Mouse (Mus musculus) embryonic facial prominence, embryonic 12.5 days (tissue): Measurements from ENCODE around the gene Tgfbr2. TPM values are rescaled to one million over a fixed set of nuclear protein-coding genes. Genes with fewer than 3 reads are reported as not detected.
"Not testable (repeated sequence)": the region's sequence is repeated elsewhere in the genome, so short reads cannot be mapped to it uniquely, and the experiment has no call there.

Experiments
- ATAC-seq: fragments of 200-750 bp; cut with Nextera tagmentation; 2 replicates; pipeline ENCODE4 v1.8.0; 2017; ENCODE audit not compliant: insufficient number of reproducible peaks, insufficient read depth, low FRiP score, low TSS enrichment
- H3K27ac ChIP-seq: fragments of 300-500 bp; sonication (generic); 2 replicates; pipeline ENCODE4 v1.5.1; 2016; ENCODE audit warnings: mild to moderate bottlenecking
- H3K27me3 ChIP-seq: fragments of 300-500 bp; sonication (generic); 2 replicates; pipeline ENCODE4 v1.6.1; 2016; ENCODE audit warnings: mild to moderate bottlenecking, moderate library complexity
- H3K36me3 ChIP-seq: fragments of 300-500 bp; sonication (generic); 2 replicates; pipeline ENCODE4 v1.6.1; 2016; ENCODE audit warnings: mild to moderate bottlenecking
- H3K4me1 ChIP-seq: fragments of 300-500 bp; sonication (generic); 2 replicates; pipeline ENCODE4 v1.6.1; 2016
- H3K4me2 ChIP-seq: fragments of 300-500 bp; sonication (generic); replicated peaks from 2 replicates; pipeline ENCODE4 v1.6.1; 2016; ENCODE audit warnings: mild to moderate bottlenecking, moderate library complexity
- H3K4me3 ChIP-seq: fragments of 300-500 bp; sonication (generic); 2 replicates; pipeline ENCODE4 v1.5.1; 2016; ENCODE audit warnings: mild to moderate bottlenecking
- H3K9ac ChIP-seq: fragments of 300-500 bp; sonication (generic); 2 replicates; pipeline ENCODE4 v1.6.1; 2016; ENCODE audit warnings: mild to moderate bottlenecking, moderate library complexity
- H3K9me3 ChIP-seq: fragments of 300-500 bp; sonication (generic); 2 replicates; pipeline ENCODE4 v1.6.1; 2016; ENCODE audit warnings: mild to moderate bottlenecking, moderate library complexity
- WGBS: fragments of 180-500 bp; shearing (Covaris S2); methylation state at CpG from one replicate; pipeline ENCODE4 v1.1.7; 2016; 5-methylcytosine and 5-hydroxymethylcytosine counted together
- polyA plus RNA-seq: library from polyadenylated mRNA; unstranded; fragments of >200 nt; fragmentation: Nextera tagmentation; extraction: Ambion mirVana; gene quantifications from 2 replicates; pipeline ENCODE4 v1.2.1, GENCODE M21; 2016

Tgfbr2 gene
- polyA plus RNA-seq, 1 experiment from 2014 or later, result 28.7 TPM

GRCm38 (mm10) chr9:116084324-116084931 lies 90.7 kb downstream of the Tgfbr2 start:
- Histone ChIP-seq H3K4me3 (no peak overlapping the region), H3K27me3 (no peaks in the 10 kb centered on the region), H3K27ac (no peak overlapping the region), H3K4me1 (no peaks in the 10 kb centered on the region), H3K9ac (no peak overlapping the region), H3K4me2 (no peak overlapping the region), H3K36me3 (no peaks in the 10 kb centered on the region), H3K9me3 (no peaks in the 10 kb centered on the region)
- 89% methylated on average over 12 of the region's 12 CpGs for WGBS
- ATAC-seq, result no peak

GRCm38 (mm10) chr9:116083726-116084323 lies 91.3 kb downstream of the Tgfbr2 start:
- no peak for ATAC-seq
- Histone ChIP-seq H3K4me1 (no peaks in the 10 kb centered on the region), H3K4me2 (no peak overlapping the region), H3K4me3 (no peak overlapping the region), H3K27me3 (no peaks in the 10 kb centered on the region), H3K9ac (no peak overlapping the region), H3K9me3 (no peaks in the 10 kb centered on the region), H3K27ac (no peak overlapping the region), H3K36me3 (no peaks in the 10 kb centered on the region)
- WGBS, result 89% methylated on average over 8 of the region's 8 CpGs

GRCm38 (mm10) chr9:116083300-116083699 lies 91.9 kb downstream of the Tgfbr2 start:
- ATAC-seq, result no peak
- Histone ChIP-seq H3K4me2 (no peak overlapping the region), H3K4me3 (no peak overlapping the region), H3K27me3 (no peaks in the 10 kb centered on the region), H3K4me1 (no peaks in the 10 kb centered on the region), H3K36me3 (no peaks in the 10 kb centered on the region), H3K9me3 (no peaks in the 10 kb centered on the region), H3K9ac (no peak overlapping the region), H3K27ac (no peak overlapping the region)
- 90% methylated on average over 5 of the region's 5 CpGs for WGBS

- Histone ChIP-seq H3K9ac (no peak overlapping the region), H3K36me3 (no peaks in the 10 kb centered on the region), H3K4me1 (no peaks in the 10 kb centered on the region), H3K4me2 (no peak overlapping the region), H3K9me3 (no peaks in the 10 kb centered on the region), H3K27me3 (no peaks in the 10 kb centered on the region), H3K27ac (no peak overlapping the region), H3K4me3 (no peak overlapping the region)
- WGBS, result 77% methylated on average over 4 of the region's 4 CpGs
- no peak for ATAC-seq
These were observed 93.4 kb downstream of the Tgfbr2 start for GRCm38 (mm10) chr9:116081781-116082180.

- Histone ChIP-seq H3K27ac (no peak overlapping the region), H3K4me1 (no peaks in the 10 kb centered on the region), H3K9ac (no peak overlapping the region), H3K4me3 (no peak overlapping the region), H3K27me3 (no peaks in the 10 kb centered on the region), H3K9me3 (no peaks in the 10 kb centered on the region), H3K36me3 (no peaks in the 10 kb centered on the region), H3K4me2 (no peak overlapping the region)
- ATAC-seq, result no peak
- WGBS, result 89% methylated on average over 2 of the region's 2 CpGs
These were observed 97.7 kb downstream of the Tgfbr2 start for GRCm38 (mm10) chr9:116077419-116077818.

- no peaks in the 10 kb centered on the region for H3K36me3 ChIP-seq
- H3K27me3 ChIP-seq, result no peaks in the 10 kb centered on the region
- no peak overlapping the region for H3K4me2 ChIP-seq
- H3K4me1 ChIP-seq, result no peaks in the 10 kb centered on the region
- no peak for ATAC-seq
- H3K9me3 ChIP-seq, result no peaks in the 10 kb centered on the region
- H3K27ac ChIP-seq, result no peak overlapping the region
- H3K9ac ChIP-seq, result no peak overlapping the region
- 63% methylated on average over 2 of the region's 2 CpGs for WGBS
- no peak overlapping the region for H3K4me3 ChIP-seq
These were observed 98.2 kb downstream of the Tgfbr2 start for GRCm38 (mm10) chr9:116076946-116077345.

GRCm38 (mm10) chr9:116076163-116076562 lies 99.0 kb downstream of the Tgfbr2 start:
- no peak overlapping the region for H3K4me3 ChIP-seq
- ATAC-seq, result no peak
- H3K9me3 ChIP-seq, result no peaks in the 10 kb centered on the region
- no peak overlapping the region for H3K4me2 ChIP-seq
- no peaks in the 10 kb centered on the region for H3K36me3 ChIP-seq
- H3K4me1 ChIP-seq, result no peaks in the 10 kb centered on the region
- no peaks in the 10 kb centered on the region for H3K27me3 ChIP-seq
- no peak overlapping the region for H3K9ac ChIP-seq
- no peak overlapping the region for H3K27ac ChIP-seq
- WGBS, result 72% methylated on average over 4 of the region's 4 CpGs

GRCm38 (mm10) chr9:116071561-116071960 lies 103.6 kb downstream of the Tgfbr2 start:
- not testable (repeated sequence) for H3K4me1 ChIP-seq, H3K27ac ChIP-seq, H3K27me3 ChIP-seq, H3K9ac ChIP-seq, H3K4me3 ChIP-seq, H3K9me3 ChIP-seq, H3K36me3 ChIP-seq, ATAC-seq, H3K4me2 ChIP-seq
- 90% methylated on average over 1 of the region's 1 CpGs for WGBS

- H3K36me3 ChIP-seq, result no peaks in the 10 kb centered on the region
- no peak overlapping the region for H3K27ac ChIP-seq
- WGBS, result 92% methylated on average over 17 of the region's 17 CpGs
- no peak overlapping the region for H3K4me2 ChIP-seq
- no peaks in the 10 kb centered on the region for H3K9me3 ChIP-seq
- no peak overlapping the region for H3K9ac ChIP-seq
- H3K27me3 ChIP-seq, result no peaks in the 10 kb centered on the region
- H3K4me3 ChIP-seq, result no peak overlapping the region
- ATAC-seq, result no peak
- H3K4me1 ChIP-seq, result no peaks in the 10 kb centered on the region
These were observed 110.4 kb downstream of the Tgfbr2 start for GRCm38 (mm10) chr9:116064774-116065173.

GRCm38 (mm10) chr9:116060691-116061090 lies 114.5 kb downstream of the Tgfbr2 start:
- Histone ChIP-seq H3K27me3 (no peaks in the 10 kb centered on the region), H3K4me3 (no peak overlapping the region), H3K36me3 (no peaks in the 10 kb centered on the region), H3K9me3 (no peaks in the 10 kb centered on the region), H3K4me2 (no peak overlapping the region), H3K9ac (no peak overlapping the region), H3K27ac (no peak overlapping the region), H3K4me1 (no peaks in the 10 kb centered on the region)
- 11% methylated on average over 4 of the region's 4 CpGs for WGBS
- no peak for ATAC-seq

GRCm38 (mm10) chr9:116059156-116059555 lies 116.0 kb downstream of the Tgfbr2 start:
- no peak for ATAC-seq
- H3K9ac ChIP-seq, result no peak overlapping the region
- no peaks in the 10 kb centered on the region for H3K36me3 ChIP-seq
- no peak overlapping the region for H3K27ac ChIP-seq
- no peaks in the 10 kb centered on the region for H3K9me3 ChIP-seq
- H3K4me2 ChIP-seq, result no peak overlapping the region
- 66% methylated on average over 4 of the region's 4 CpGs for WGBS
- H3K4me3 ChIP-seq, result no peak overlapping the region
- H3K4me1 ChIP-seq, result no peaks in the 10 kb centered on the region
- no peaks in the 10 kb centered on the region for H3K27me3 ChIP-seq

GRCm38 (mm10) chr9:116058475-116058874 lies 116.7 kb downstream of the Tgfbr2 start:
- H3K27ac ChIP-seq, result no peak overlapping the region
- H3K4me3 ChIP-seq, result no peak overlapping the region
- no peak for ATAC-seq
- H3K36me3 ChIP-seq, result no peaks in the 10 kb centered on the region
- H3K4me1 ChIP-seq, result no peaks in the 10 kb centered on the region
- no peak overlapping the region for H3K4me2 ChIP-seq
- WGBS, result 94% methylated on average over 4 of the region's 4 CpGs
- H3K9ac ChIP-seq, result no peak overlapping the region
- H3K27me3 ChIP-seq, result no peaks in the 10 kb centered on the region
- H3K9me3 ChIP-seq, result no peaks in the 10 kb centered on the region
